Mouse (Mus musculus) neural tube, embryonic 13.5 days (tissue): ENCODE data around the gene Gm20509. TPM values are rescaled to one million over a fixed set of nuclear protein-coding genes. Genes with fewer than 3 reads are reported as not detected.
A peak's percentile ranks its signal among the peaks of the same experiment; 100 is the strongest.

Experiments used
- ATAC-seq: fragments of 200-750 bp; cut with Nextera tagmentation; 2 replicates; pipeline ENCODE4 v1.8.0; 2017; ENCODE audit warnings: low read depth, mild to moderate bottlenecking, moderate TSS enrichment, moderate library complexity
- H3K27ac ChIP-seq: fragments of 300-500 bp; sonication (generic); replicated peaks from 2 replicates; pipeline ENCODE4 v1.5.1; 2015; ENCODE audit warnings: moderate library complexity, mild to moderate bottlenecking, inconsistent platforms
- H3K27me3 ChIP-seq: fragments of 300-500 bp; sonication (generic); 2 replicates; pipeline ENCODE4 v1.6.1; 2015; ENCODE audit warnings: mild to moderate bottlenecking, inconsistent platforms
- H3K36me3 ChIP-seq: fragments of 300-500 bp; sonication (generic); 2 replicates; pipeline ENCODE4 v1.6.1; 2015; ENCODE audit warnings: mild to moderate bottlenecking, inconsistent platforms
- H3K4me1 ChIP-seq: fragments of 300-500 bp; sonication (generic); replicated peaks from 2 replicates; pipeline ENCODE4 v1.6.1; 2015; ENCODE audit warnings: inconsistent platforms
- H3K4me2 ChIP-seq: fragments of 300-500 bp; sonication (generic); 2 replicates; pipeline ENCODE4 v1.6.1; 2015; ENCODE audit warnings: inconsistent platforms, mild to moderate bottlenecking, moderate library complexity
- H3K4me3 ChIP-seq: fragments of 300-500 bp; sonication (generic); 2 replicates; pipeline ENCODE4 v1.5.1; 2015; ENCODE audit warnings: mild to moderate bottlenecking, inconsistent platforms
- H3K9ac ChIP-seq: fragments of 300-500 bp; sonication (generic); 2 replicates; pipeline ENCODE4 v1.6.1; 2015; ENCODE audit warnings: moderate library complexity, mild to moderate bottlenecking, inconsistent platforms
- H3K9me3 ChIP-seq: fragments of 300-500 bp; sonication (generic); 2 replicates; pipeline ENCODE4 v1.6.1; 2016; ENCODE audit warnings: inconsistent platforms
- WGBS: fragments of 180-500 bp; shearing (Covaris S2); methylation state at CpG from one replicate; pipeline ENCODE4 v1.1.7; 2015; 5-methylcytosine and 5-hydroxymethylcytosine counted together
- polyA plus RNA-seq: library from polyadenylated mRNA; unstranded; fragments of >200 nt; fragmentation: Nextera tagmentation; extraction: Ambion mirVana; gene quantifications from 2 replicates; pipeline ENCODE4 v1.2.1, GENCODE M21; 2015

The Gm20509 gene
- polyA plus RNA-seq, 1 experiment from 2014 or later = not detected

GRCm38 (mm10) chr9:73154347-73154746 is 52.1 kb downstream of the Gm20509 start:
- Histone ChIP-seq H3K4me3 (no peak overlapping the region), H3K9ac (no peak overlapping the region), H3K9me3 (no peaks in the 10 kb centered on the region), H3K27ac (no peak overlapping the region), H3K36me3 (no peaks in the 10 kb centered on the region), H3K27me3 (no peaks in the 10 kb centered on the region), H3K4me2 (no peak overlapping the region), H3K4me1 (no peaks in the 10 kb centered on the region)
- 52% methylated on average over 9 of the region's 9 CpGs for WGBS
- ATAC-seq = no peak

GRCm38 (mm10) chr9:73157968-73158367 is 55.7 kb downstream of the Gm20509 start:
- no peak overlapping the region for H3K4me2 ChIP-seq
- no peak overlapping the region for H3K9ac ChIP-seq
- H3K27ac ChIP-seq = no peak overlapping the region
- no peak for ATAC-seq
- no peaks in the 10 kb centered on the region for H3K36me3 ChIP-seq
- H3K4me1 ChIP-seq = no peaks in the 10 kb centered on the region
- H3K27me3 ChIP-seq = no peaks in the 10 kb centered on the region
- 78% methylated on average over 4 of the region's 4 CpGs for WGBS
- no peaks in the 10 kb centered on the region for H3K9me3 ChIP-seq
- no peak overlapping the region for H3K4me3 ChIP-seq

- no peak overlapping the region for H3K4me2 ChIP-seq
- H3K9me3 ChIP-seq = no peaks in the 10 kb centered on the region
- H3K9ac ChIP-seq = no peak overlapping the region
- no peak for ATAC-seq
- H3K27ac ChIP-seq = no peak overlapping the region
- H3K36me3 ChIP-seq = no peaks in the 10 kb centered on the region
- no peaks in the 10 kb centered on the region; the same call in 1 of the 2 replicates for H3K4me1 ChIP-seq
- H3K4me3 ChIP-seq = no peak overlapping the region
- WGBS = 46% methylated on average over 1 of the region's 1 CpGs
- H3K27me3 ChIP-seq = no peaks in the 10 kb centered on the region; the same call in 1 of the 2 replicates
Observed at GRCm38 (mm10) chr9:73159265-73159664, 57.0 kb downstream of the Gm20509 start.

- WGBS = 19% methylated on average over 26 of the region's 26 CpGs
- ATAC-seq = no peak
Observed at GRCm38 (mm10) chr9:73162571-73163333, 60.5 kb downstream of the Gm20509 start.

GRCm38 (mm10) chr9:73165631-73166030 is 63.4 kb downstream of the Gm20509 start:
- H3K36me3 ChIP-seq = no peaks in the 10 kb centered on the region
- H3K4me1 ChIP-seq = no peaks in the 10 kb centered on the region; the same call in 1 of the 2 replicates
- H3K9ac ChIP-seq = no peak overlapping the region
- 91% methylated on average over 4 of the region's 4 CpGs for WGBS
- H3K27ac ChIP-seq = no peak overlapping the region
- H3K4me3 ChIP-seq = no peak overlapping the region
- no peaks in the 10 kb centered on the region for H3K9me3 ChIP-seq
- no peak for ATAC-seq
- H3K27me3 ChIP-seq = no peaks in the 10 kb centered on the region; the same call in 1 of the 2 replicates
- H3K4me2 ChIP-seq = no peak overlapping the region

More at GRCm38 (mm10) chr9:73162571-73163333, 60.5 kb downstream of the Gm20509 start:
- no peak overlapping the region for H3K27ac ChIP-seq
- peak overlapping the region; percentile 48 for H3K4me2 ChIP-seq
- H3K36me3 ChIP-seq = no peaks in the 10 kb centered on the region
- no peaks in the 10 kb centered on the region for H3K9me3 ChIP-seq
- H3K9ac ChIP-seq = no peak overlapping the region
- H3K27me3 ChIP-seq = no peaks in the 10 kb centered on the region; the same call in 1 of the 2 replicates
- H3K4me3 ChIP-seq = 0 out of 2 replicates have a peak overlapping the region, but pooled peaks have one; percentile 13
- H3K4me1 ChIP-seq = no peaks in the 10 kb centered on the region; the same call in 1 of the 2 replicates

Other genes starting within 250 kb of the Gm20509 start
- 12.4 and 13.5 TPM in 2 replicates for gene Pygo1, start 176.8 kb upstream of the Gm20509 start, polyA plus RNA-seq
- gene Dyx1c1, start 143.7 kb upstream of the Gm20509 start, polyA plus RNA-seq = 2.4 and 2.7 TPM in 2 replicates
- gene Gm44503, start 143.6 kb upstream of the Gm20509 start, polyA plus RNA-seq = not detected in 2 replicates
- 25.9 and 28.5 TPM in 2 replicates for gene Ccpg1os, start 117.1 kb upstream of the Gm20509 start, polyA plus RNA-seq
- 44.5 and 45.9 TPM in 2 replicates for gene Ccpg1, start 117.0 kb upstream of the Gm20509 start, polyA plus RNA-seq
- 11.3 and 13.3 TPM in 2 replicates for gene Pigb, start 62.1 kb upstream of the Gm20509 start, polyA plus RNA-seq
- 1.0 and 1.9 TPM in 2 replicates for gene Rab27a, start 57.6 kb upstream of the Gm20509 start, polyA plus RNA-seq
- gene Khdc3, start 634 bp upstream of the Gm20509 start, polyA plus RNA-seq = not detected in 2 replicates
- 104 and 122 TPM in 2 replicates for gene Rsl24d1, start 11.0 kb downstream of the Gm20509 start, polyA plus RNA-seq